Mouse (Mus musculus) cerebellum, adult 2 months (tissue): ENCODE measurements around the gene Kat2b.

Experiments used
- CTCF ChIP-seq: fragments of 200-500 bp; IDR thresholded peaks from 2 replicates; pipeline ENCODE4 v1.5.1; 2011; ENCODE audit warnings: low read depth, mild to moderate bottlenecking, control low read depth, low read length, moderate library complexity, borderline replicate concordance; ENCODE audit not compliant: insufficient read depth
- POLR2A ChIP-seq: fragments of 200-500 bp; IDR thresholded peaks from 2 replicates; pipeline ENCODE4 v1.6.1; 2011; ENCODE audit warnings: low read length, control low read depth, borderline replicate concordance; ENCODE audit not compliant: insufficient read depth

GRCm38 (mm10) chr17:53655081-53655480 lies 88.4 kb downstream of the Kat2b start:
- no peak for TF ChIP-seq POLR2A
- TF ChIP-seq CTCF, result no peak
